Mouse (Mus musculus) ES-E14 (cell line): ENCODE data around the gene Mrln.

Experiments
- CHD2 ChIP-seq: IDR thresholded peaks from 2 replicates; pipeline ENCODE4 v1.6.1; 2014; ENCODE audit warnings: mild to moderate bottlenecking, low read depth, low read length, inconsistent platforms
- HCFC1 ChIP-seq: IDR thresholded peaks from 2 replicates; pipeline ENCODE4 v1.6.1; 2012; ENCODE audit warnings: low read length, inconsistent platforms, borderline replicate concordance; ENCODE audit not compliant: insufficient read depth
- MAFK ChIP-seq: IDR thresholded peaks from 2 replicates; pipeline ENCODE4 v1.6.1; 2014; ENCODE audit warnings: mild to moderate bottlenecking, low read depth, low read length, inconsistent platforms; ENCODE audit not compliant: insufficient read depth
- ZC3H11A ChIP-seq: IDR thresholded peaks from 2 replicates; pipeline ENCODE4 v1.6.1; 2012; ENCODE audit warnings: low read depth, mild to moderate bottlenecking, inconsistent platforms, low read length, borderline replicate concordance
- ZNF384 ChIP-seq: IDR thresholded peaks from 2 replicates; pipeline ENCODE4 v1.6.1; 2012; ENCODE audit warnings: low read depth, low read length, inconsistent platforms

GRCm38 (mm10) chr10:70257029-70257428 lies 52.6 kb downstream of the Mrln start:
- TF ChIP-seq MAFK = no peak
- TF ChIP-seq HCFC1 = no peak
- no peak for TF ChIP-seq ZNF384
- TF ChIP-seq ZC3H11A = no peak
- TF ChIP-seq CHD2 = no peak
